Mouse (Mus musculus) liver, adult 2 months (tissue): ENCODE results near the gene Rasa3.

ENCODE experiments used
- CTCF ChIP-seq: fragments of 200-500 bp; IDR thresholded peaks from 2 replicates; pipeline ENCODE4 v1.5.1; 2011; ENCODE audit warnings: low read depth, low read length, control low read depth
- POLR2A ChIP-seq: fragments of 200-500 bp; IDR thresholded peaks from 2 replicates; pipeline ENCODE4 v1.6.1; 2011; ENCODE audit warnings: low read length, control low read depth; ENCODE audit not compliant: insufficient read depth; ENCODE audit errors: extremely low read depth

GRCm38 (mm10) chr8:13562118-13562517 is 115.3 kb downstream of the Rasa3 start, which contains the start of gene 1700029H14Rik:
- no peak for TF ChIP-seq CTCF
- TF ChIP-seq POLR2A, result no peak
